Comparison of ENCODE assay signal across 8 mouse cellular contexts in the genomic region with DNA sequence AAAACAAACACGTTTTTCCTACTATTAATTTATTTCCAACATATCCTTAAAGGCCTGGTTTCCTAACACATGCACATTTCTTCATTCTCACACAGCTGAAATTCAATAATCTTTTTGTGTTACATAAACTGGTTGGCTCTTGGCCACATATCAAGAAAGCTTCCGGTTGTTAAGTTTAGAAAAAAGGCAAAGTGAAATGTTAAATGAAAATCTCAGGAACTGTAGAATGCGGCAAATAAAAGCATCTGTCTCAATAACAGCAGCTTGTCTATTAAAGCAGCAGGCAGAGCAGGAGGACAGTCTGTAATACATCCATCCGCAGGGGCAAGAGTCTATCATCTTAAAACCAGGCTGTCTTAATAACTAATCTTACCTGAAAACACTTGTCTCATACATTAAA. TPM values are rescaled to one million over a fixed set of nuclear protein-coding genes. Genes with fewer than 3 reads are reported as not detected.
DNase-seq lines count a peak whose midpoint lies in the region; ATAC-seq lines count a peak whose summit lies in the region.

No protein-coding gene starts in this region.

- peaks cover 28% of the 10 kb centered on the region for H3K4me1 ChIP-seq in erythroblast, embryonic 14.5 days (ENCODE audit: control insufficient read depth)
- peaks cover 3% of the 10 kb centered on the region; the same call in 1 of the 2 replicates for H3K4me1 ChIP-seq in forebrain, embryonic 11.5 days (replicated peaks; ENCODE audit: control insufficient read depth, insufficient read depth, low read length)
- peaks cover 8% of the 10 kb centered on the region; the same call in 1 of the 2 replicates for H3K4me1 ChIP-seq in limb, embryonic 15.5 days

- H3K9me3 ChIP-seq in erythroblast, embryonic 14.5 days (ENCODE audit: control insufficient read depth, low read length), result no peaks in the 10 kb centered on the region
- no peaks in the 10 kb centered on the region for H3K9me3 ChIP-seq in forebrain, embryonic 11.5 days (ENCODE audit: control insufficient read depth, low read length)
- no peaks in the 10 kb centered on the region for H3K9me3 ChIP-seq in limb, embryonic 15.5 days

- ATAC-seq in erythroblast, adult 5-6 weeks (replicated peaks; ENCODE audit: low FRiP score, poor library complexity, severe bottlenecking), result no peak
- no peak for ATAC-seq in forebrain, embryonic 11.5 days (replicated peaks; ENCODE audit: low FRiP score)
- no peak for ATAC-seq in limb, embryonic 15.5 days (ENCODE audit: insufficient number of reproducible peaks, low FRiP score, low TSS enrichment, low read depth)

- 80% methylated on average over 4 of the region's 4 CpGs for WGBS in forebrain, embryonic 11.5 days
- 35% methylated on average over 4 of the region's 4 CpGs for WGBS in limb, embryonic 15.5 days

- H3K27ac ChIP-seq in forebrain, embryonic 11.5 days (ENCODE audit: low read depth, low read length), result no peak overlapping the region
- H3K27ac ChIP-seq in limb, embryonic 15.5 days, result no peak overlapping the region

- H3K4me2 ChIP-seq in forebrain, embryonic 11.5 days (ENCODE audit: low read depth, low read length, severe bottlenecking), result peak overlapping the region; percentile 54
- H3K4me2 ChIP-seq in limb, embryonic 15.5 days, result peak overlapping the region; percentile 45

- H3K4me3 ChIP-seq in erythroblast, embryonic 14.5 days (replicated peaks), result peak overlapping the region; percentile 88
- H3K4me3 ChIP-seq in forebrain, embryonic 11.5 days (ENCODE audit: low read depth, low read length), result peak overlapping the region; percentile 71
- H3K4me3 ChIP-seq in limb, embryonic 15.5 days, result peak overlapping the region; percentile 99

- DNase-seq in 416B (ENCODE audit: low read depth), result peak; percentile 37
- DNase-seq in forebrain, embryonic 11.5 days (ENCODE audit: low spot score), result no peak
- DNase-seq in embryo, embryonic 10.5 days (ENCODE audit: low spot score), result no peak
- no peak for DNase-seq in layer of hippocampus, adult 9-11 months
- DNase-seq in spleen, postnatal 14 days (ENCODE audit: low spot score in 2 of 2), result no peak

- H3K36me3 ChIP-seq in erythroblast, embryonic 14.5 days (ENCODE audit: control insufficient read depth), result peaks cover 38% of the 10 kb centered on the region
- peaks cover 3% of the 10 kb centered on the region; the same call in 1 of the 2 replicates for H3K36me3 ChIP-seq in forebrain, embryonic 11.5 days (ENCODE audit: control insufficient read depth, insufficient read depth, low read length)
- peaks cover 23% of the 10 kb centered on the region for H3K36me3 ChIP-seq in limb, embryonic 15.5 days

- 0 out of 2 replicates have a peak overlapping the region, but pooled peaks have one; percentile 23 for H3K9ac ChIP-seq in forebrain, embryonic 11.5 days (ENCODE audit: low read length)
- H3K9ac ChIP-seq in limb, embryonic 15.5 days, result peak overlapping the region; percentile 99; the same call in 1 of the 2 replicates

- no peaks in the 10 kb centered on the region for H3K27me3 ChIP-seq in erythroblast, embryonic 14.5 days (ENCODE audit: control insufficient read depth)
- H3K27me3 ChIP-seq in forebrain, embryonic 11.5 days (ENCODE audit: control insufficient read depth, insufficient read depth, low read length), result no peaks in the 10 kb centered on the region
- no peaks in the 10 kb centered on the region for H3K27me3 ChIP-seq in limb, embryonic 15.5 days

RNA-seq across cellular contexts. Expression of gene Eif2a, which starts 1.4 kb away (rescaled TPM):
- polyA plus RNA-seq in erythroblast, embryonic 14.5 days (2012), result 0.53 and 0.61 TPM in 2 replicates
- 53.5 and 72.8 TPM in 2 replicates for total RNA-seq in erythroblast, adult 5-6 weeks (2015; ENCODE audit: low replicate concordance)
- total RNA-seq in erythroblast, adult 5-6 weeks (2017; ENCODE audit: low replicate concordance), result 20.9 and 26.5 TPM in 2 replicates
- polyA plus RNA-seq in forebrain, embryonic 11.5 days (2014; fragmentation: Nextera tagmentation; extraction: Ambion mirVana), result 58.9 and 61.9 TPM in 2 replicates
- 46.8 and 49.6 TPM in 2 replicates for polyA plus RNA-seq in limb, embryonic 15.5 days (2015; fragmentation: Nextera tagmentation; extraction: Ambion mirVana)

RNA-seq across cellular contexts. Expression of gene Serp1, which starts 1.4 kb away (rescaled TPM):
- 2.1 and 3.3 TPM in 2 replicates for polyA plus RNA-seq in erythroblast, embryonic 14.5 days (2012)
- 39.8 and 39.9 TPM in 2 replicates for total RNA-seq in erythroblast, adult 5-6 weeks (2015; ENCODE audit: low replicate concordance)
- 35.8 and 40.0 TPM in 2 replicates for total RNA-seq in erythroblast, adult 5-6 weeks (2017; ENCODE audit: low replicate concordance)
- 136 and 140 TPM in 2 replicates for polyA plus RNA-seq in forebrain, embryonic 11.5 days (2014; fragmentation: Nextera tagmentation; extraction: Ambion mirVana)
- polyA plus RNA-seq in limb, embryonic 15.5 days (2015; fragmentation: Nextera tagmentation; extraction: Ambion mirVana), result 191 and 192 TPM in 2 replicates

RNA-seq across cellular contexts. Expression of gene Selenot, which starts 52.2 kb away (rescaled TPM):
- 0.73 and 2.1 TPM in 2 replicates for polyA plus RNA-seq in erythroblast, embryonic 14.5 days (2012)
- total RNA-seq in erythroblast, adult 5-6 weeks (2015; ENCODE audit: low replicate concordance), result 79.7 and 85.5 TPM in 2 replicates
- total RNA-seq in erythroblast, adult 5-6 weeks (2017; ENCODE audit: low replicate concordance), result 109 and 119 TPM in 2 replicates
- polyA plus RNA-seq in forebrain, embryonic 11.5 days (2014; fragmentation: Nextera tagmentation; extraction: Ambion mirVana), result 23.8 and 26.7 TPM in 2 replicates
- 14.1 and 15.7 TPM in 2 replicates for polyA plus RNA-seq in limb, embryonic 15.5 days (2015; fragmentation: Nextera tagmentation; extraction: Ambion mirVana)

Comparison
In these comparisons a context has a peak if more than half of its experiments do, and no peak if none do; other contexts are left out.
1. RNA of gene Eif2a, which starts 1.4 kb away (polyA plus RNA-seq): 58.9 to 61.9 TPM in forebrain, embryonic 11.5 days and 46.8 to 49.6 TPM in limb, embryonic 15.5 days; 0.53 to 0.61 TPM in erythroblast, embryonic 14.5 days; every median in the first group is over 10 times any median in the second.
2. RNA of gene Serp1, which starts 1.4 kb away (polyA plus RNA-seq): 191 to 192 TPM in limb, embryonic 15.5 days and 136 to 140 TPM in forebrain, embryonic 11.5 days; 2.1 to 3.3 TPM in erythroblast, embryonic 14.5 days; every median in the first group is over 10 times any median in the second.
3. Peak in every context shown above with its lines, with median percentiles within 50 percentile points of each other: H3K4me3 ChIP-seq.